Mouse (Mus musculus) hindbrain, embryonic 15.5 days (tissue): Measurements from ENCODE around the gene Mcam. TPM values are rescaled to one million over a fixed set of nuclear protein-coding genes. Genes with fewer than 3 reads are reported as not detected.

Experiments
- ATAC-seq: fragments of 200-750 bp; cut with Nextera tagmentation; 2 replicates; pipeline ENCODE4 v1.8.0; 2017; ENCODE audit warnings: low read depth, moderate number of reproducible peaks, moderate TSS enrichment; ENCODE audit not compliant: low FRiP score
- H3K27ac ChIP-seq: fragments of 300-500 bp; sonication (generic); replicated peaks from 2 replicates; pipeline ENCODE4 v1.5.1; 2015; ENCODE audit warnings: mild to moderate bottlenecking, inconsistent platforms
- H3K27me3 ChIP-seq: fragments of 300-500 bp; sonication (generic); 2 replicates; pipeline ENCODE4 v1.6.1; 2015; ENCODE audit warnings: control low read depth, inconsistent platforms
- H3K36me3 ChIP-seq: fragments of 300-500 bp; sonication (generic); 2 replicates; pipeline ENCODE4 v1.6.1; 2015; ENCODE audit warnings: control low read depth, inconsistent platforms
- H3K4me1 ChIP-seq: fragments of 300-500 bp; sonication (generic); replicated peaks from 2 replicates; pipeline ENCODE4 v1.6.1; 2015; ENCODE audit warnings: control low read depth, inconsistent platforms
- H3K4me2 ChIP-seq: fragments of 300-500 bp; sonication (generic); 2 replicates; pipeline ENCODE4 v1.6.1; 2015; ENCODE audit warnings: moderate library complexity, mild to moderate bottlenecking, inconsistent platforms
- H3K4me3 ChIP-seq: fragments of 300-500 bp; sonication (generic); 2 replicates; pipeline ENCODE4 v1.5.1; 2015; ENCODE audit warnings: mild to moderate bottlenecking, inconsistent platforms
- H3K9ac ChIP-seq: fragments of 300-500 bp; sonication (generic); 2 replicates; pipeline ENCODE4 v1.6.1; 2015; ENCODE audit warnings: inconsistent platforms
- H3K9me3 ChIP-seq: fragments of 300-500 bp; sonication (generic); 2 replicates; pipeline ENCODE4 v1.6.1; 2016; ENCODE audit warnings: control low read depth, inconsistent platforms
- WGBS: fragments of 180-500 bp; shearing (Covaris S2); methylation state at CpG from one replicate; pipeline ENCODE4 v1.1.7; 2015; 5-methylcytosine and 5-hydroxymethylcytosine counted together
- polyA plus RNA-seq: library from polyadenylated mRNA; unstranded; fragments of >200 nt; fragmentation: Nextera tagmentation; extraction: Ambion mirVana; gene quantifications from 2 replicates; pipeline ENCODE4 v1.2.1, GENCODE M21; 2015

The Mcam gene
- polyA plus RNA-seq, 1 experiment from 2014 or later, result 11.3 TPM

DNA sequence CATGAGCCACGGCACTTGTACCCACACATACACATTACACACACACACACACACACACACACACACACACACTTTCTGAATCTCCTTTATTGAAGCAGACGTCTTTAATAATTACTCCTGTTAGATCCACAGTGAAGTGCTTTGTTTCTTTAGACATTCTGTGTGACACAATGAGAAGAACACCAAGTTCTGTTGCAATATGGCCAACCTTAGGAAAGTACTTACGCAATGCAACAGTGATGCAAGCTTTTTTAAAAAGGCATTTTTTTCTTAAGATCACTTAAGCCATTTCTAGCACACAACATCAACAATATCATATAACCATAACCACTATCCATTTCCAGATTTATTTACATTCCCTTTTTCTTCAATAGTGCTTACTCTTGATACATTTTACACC, 56.9 kb downstream of the Mcam start:
- WGBS, result 74% methylated on average over 3 of the region's 3 CpGs
- Histone ChIP-seq H3K4me3 (no peak overlapping the region), H3K4me1 (peaks cover 16% of the 10 kb centered on the region), H3K36me3 (no peaks in the 10 kb centered on the region), H3K27ac (no peak overlapping the region), H3K9ac (no peak overlapping the region), H3K9me3 (no peaks in the 10 kb centered on the region), H3K4me2 (no peak overlapping the region), H3K27me3 (no peaks in the 10 kb centered on the region)
- ATAC-seq, result no peak

DNA sequence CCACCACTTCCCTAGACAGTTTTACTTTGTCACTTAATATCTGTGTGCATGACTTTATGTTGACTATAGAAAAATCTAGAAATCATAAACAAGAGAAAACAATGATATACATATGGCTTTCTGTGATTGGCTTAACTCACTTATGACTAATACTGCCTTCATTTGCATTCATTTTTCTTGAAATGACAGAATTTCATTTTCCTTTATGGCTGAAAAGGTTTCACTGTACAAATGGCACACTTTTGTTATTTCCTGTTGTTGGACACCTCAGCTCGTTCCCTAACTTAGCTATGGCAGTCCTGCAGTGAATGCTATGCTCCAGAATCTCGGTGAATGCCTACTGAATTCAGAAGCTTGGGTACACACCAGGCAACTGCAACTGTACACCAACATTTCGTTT, 58.0 kb downstream of the Mcam start:
- Histone ChIP-seq H3K27me3 (no peaks in the 10 kb centered on the region), H3K4me1 (peaks cover 13% of the 10 kb centered on the region), H3K4me3 (no peak overlapping the region), H3K9ac (no peak overlapping the region), H3K36me3 (no peaks in the 10 kb centered on the region), H3K9me3 (no peaks in the 10 kb centered on the region), H3K27ac (no peak overlapping the region), H3K4me2 (no peak overlapping the region)
- WGBS, result 93% methylated on average over 3 of the region's 3 CpGs
- ATAC-seq, result no peak

Other genes starting within 250 kb of the Mcam start
- gene Thy1, start 91.1 kb upstream of the Mcam start, polyA plus RNA-seq, result 7.2 and 8.2 TPM in 2 replicates
- gene Usp2, start 67.4 kb upstream of the Mcam start, polyA plus RNA-seq, result 12.2 and 15.2 TPM in 2 replicates
- gene Mfrp, start 32.7 kb upstream of the Mcam start, polyA plus RNA-seq, result 0.13 and 0.35 TPM in 2 replicates
- gene C1qtnf5, start 27.2 kb upstream of the Mcam start, polyA plus RNA-seq, result 6.6 and 8.7 TPM in 2 replicates
- gene Gm49380, start 21.0 kb upstream of the Mcam start, polyA plus RNA-seq, result 0.13 TPM in 1 of 2 replicates, not detected in the other
- gene Rnf26, start 21.0 kb upstream of the Mcam start, polyA plus RNA-seq, result 33.9 and 37.4 TPM in 2 replicates
- 20.3 and 22.5 TPM in 2 replicates for gene Cbl, start 99.6 kb downstream of the Mcam start, polyA plus RNA-seq
- gene Ccdc153, start 106.2 kb downstream of the Mcam start, polyA plus RNA-seq, result not detected in 2 replicates
- gene Pdzd3, start 117.0 kb downstream of the Mcam start, polyA plus RNA-seq, result 0.39 and 0.87 TPM in 2 replicates
- gene Nlrx1, start 134.1 kb downstream of the Mcam start, polyA plus RNA-seq, result 4.1 and 5.9 TPM in 2 replicates
- 28.7 and 32.1 TPM in 2 replicates for gene Abcg4, start 154.1 kb downstream of the Mcam start, polyA plus RNA-seq
- gene Hinfp, start 171.2 kb downstream of the Mcam start, polyA plus RNA-seq, result 25.7 and 28.8 TPM in 2 replicates
- 28.7 and 29.3 TPM in 2 replicates for gene C2cd2l, start 185.8 kb downstream of the Mcam start, polyA plus RNA-seq
- 37.5 and 38.7 TPM in 2 replicates for gene Dpagt1, start 191.6 kb downstream of the Mcam start, polyA plus RNA-seq
- 133 and 149 TPM in 2 replicates for gene H2afx, start 200.2 kb downstream of the Mcam start, polyA plus RNA-seq
- gene Hmbs, start 209.8 kb downstream of the Mcam start, polyA plus RNA-seq, result 64.8 and 64.9 TPM in 2 replicates
- 40.3 and 45.0 TPM in 2 replicates for gene Vps11, start 227.2 kb downstream of the Mcam start, polyA plus RNA-seq
- 27.4 and 27.6 TPM in 2 replicates for gene Hyou1, start 245.0 kb downstream of the Mcam start, polyA plus RNA-seq